7 mouse cellular contexts compared by ENCODE assay signal in the genomic region with DNA sequence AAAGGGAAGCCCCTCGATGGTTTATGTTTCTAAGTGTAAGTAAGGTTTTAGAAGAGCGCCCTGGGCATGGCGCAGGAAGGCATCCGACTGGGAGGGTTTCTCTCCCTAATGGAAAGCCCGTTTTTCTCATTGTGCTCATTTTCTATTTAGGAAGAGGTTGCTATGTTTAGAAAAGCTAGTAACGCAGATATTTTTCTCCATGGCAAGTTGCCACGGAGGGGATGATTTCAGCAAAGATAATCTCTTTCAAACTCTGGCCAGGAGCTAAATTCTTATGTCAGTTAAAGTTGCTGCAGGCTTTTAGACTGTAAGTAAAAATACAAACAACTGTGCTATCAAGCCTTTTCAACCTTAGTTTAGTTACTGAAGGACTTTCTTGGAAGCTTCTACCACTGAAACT.
DNase-seq lines count a peak whose midpoint lies in the region; ATAC-seq lines count a peak whose summit lies in the region.

No protein-coding gene starts in this region.

- DNase-seq in lung, postnatal 10 days, result no peak
- DNase-seq in heart, adult 8-10 months (ENCODE audit: low spot score), result peak; percentile 39
- peak; percentile 11 for DNase-seq in retina, postnatal 1 day
- no peak for DNase-seq in thymus, adult 18-20 months
- no peak for DNase-seq in cerebellum, postnatal 25 days

- 35% methylated on average over 7 of the region's 7 CpGs for WGBS in lung, embryonic 16.5 days
- WGBS in intestine, embryonic 16.5 days, result 38% methylated on average over 7 of the region's 7 CpGs

- ATAC-seq in lung, embryonic 16.5 days (ENCODE audit: low read depth), result no peak
- no peak for ATAC-seq in intestine, embryonic 16.5 days

- H3K9me3 ChIP-seq in lung, embryonic 16.5 days (ENCODE audit: control insufficient read depth, low read length), result no peaks in the 10 kb centered on the region
- no peaks in the 10 kb centered on the region for H3K9me3 ChIP-seq in intestine, embryonic 16.5 days (ENCODE audit: control insufficient read depth, low read length)

- no peak overlapping the region; the same call in 1 of the 2 replicates for H3K4me2 ChIP-seq in lung, embryonic 16.5 days (ENCODE audit: low read depth, low read length)
- H3K4me2 ChIP-seq in intestine, embryonic 16.5 days (ENCODE audit: low read depth, low read length), result no peak overlapping the region

- H3K9ac ChIP-seq in lung, embryonic 16.5 days (ENCODE audit: low read length), result no peak overlapping the region
- no peak overlapping the region for H3K9ac ChIP-seq in intestine, embryonic 16.5 days (ENCODE audit: low read depth, low read length)

- peak overlapping the region; percentile 91 for H3K27ac ChIP-seq in lung, embryonic 16.5 days (ENCODE audit: low read length)
- peak overlapping the region; percentile 81 for H3K27ac ChIP-seq in intestine, embryonic 16.5 days (ENCODE audit: low read length)

- H3K36me3 ChIP-seq in lung, embryonic 16.5 days (ENCODE audit: control insufficient read depth, insufficient read depth, low read length), result peaks cover 4% of the 10 kb centered on the region
- 0 out of 2 replicates have a peak, but pooled peaks cover 5% of the 10 kb centered on the region for H3K36me3 ChIP-seq in intestine, embryonic 16.5 days (ENCODE audit: control insufficient read depth, insufficient read depth, low read length)

- H3K4me3 ChIP-seq in lung, embryonic 16.5 days (ENCODE audit: low read length), result no peak overlapping the region
- no peak overlapping the region for H3K4me3 ChIP-seq in intestine, embryonic 16.5 days (ENCODE audit: low read length)

- H3K27me3 ChIP-seq in lung, embryonic 16.5 days (ENCODE audit: control insufficient read depth, insufficient read depth, low read depth, low read length), result no peaks in the 10 kb centered on the region
- no peaks in the 10 kb centered on the region for H3K27me3 ChIP-seq in intestine, embryonic 16.5 days (replicated peaks; ENCODE audit: control insufficient read depth, insufficient read depth, low read length)

- peaks cover 51% of the 10 kb centered on the region for H3K4me1 ChIP-seq in lung, embryonic 16.5 days (replicated peaks; ENCODE audit: control insufficient read depth, insufficient read depth, low read length)
- peaks cover 31% of the 10 kb centered on the region for H3K4me1 ChIP-seq in intestine, embryonic 16.5 days (ENCODE audit: control insufficient read depth, insufficient read depth, low read length)

Comparison
In these comparisons a context has a peak if more than half of its experiments do, and no peak if none do; other contexts are left out.
1. DNase-seq: peak in heart, adult 8-10 months (single experiment) and retina, postnatal 1 day (single experiment); none in lung, postnatal 10 days (single experiment), thymus, adult 18-20 months (0 of 2) and cerebellum, postnatal 25 days (0 of 2).